Mouse (Mus musculus) lung, adult 2 months (tissue): Measurements from ENCODE around the gene Lrrc61.

Experiments used
- CTCF ChIP-seq: fragments of 200-500 bp; IDR thresholded peaks from 2 replicates; pipeline ENCODE4 v1.5.1; 2011; ENCODE audit warnings: mild to moderate bottlenecking, low read length, control low read depth; ENCODE audit not compliant: insufficient read depth
- POLR2A ChIP-seq: fragments of 200-500 bp; IDR thresholded peaks from 2 replicates; pipeline ENCODE4 v1.6.1; 2011; ENCODE audit warnings: low read depth, mild to moderate bottlenecking, control low read depth, low read length, borderline replicate concordance; ENCODE audit errors: extremely low read depth

DNA sequence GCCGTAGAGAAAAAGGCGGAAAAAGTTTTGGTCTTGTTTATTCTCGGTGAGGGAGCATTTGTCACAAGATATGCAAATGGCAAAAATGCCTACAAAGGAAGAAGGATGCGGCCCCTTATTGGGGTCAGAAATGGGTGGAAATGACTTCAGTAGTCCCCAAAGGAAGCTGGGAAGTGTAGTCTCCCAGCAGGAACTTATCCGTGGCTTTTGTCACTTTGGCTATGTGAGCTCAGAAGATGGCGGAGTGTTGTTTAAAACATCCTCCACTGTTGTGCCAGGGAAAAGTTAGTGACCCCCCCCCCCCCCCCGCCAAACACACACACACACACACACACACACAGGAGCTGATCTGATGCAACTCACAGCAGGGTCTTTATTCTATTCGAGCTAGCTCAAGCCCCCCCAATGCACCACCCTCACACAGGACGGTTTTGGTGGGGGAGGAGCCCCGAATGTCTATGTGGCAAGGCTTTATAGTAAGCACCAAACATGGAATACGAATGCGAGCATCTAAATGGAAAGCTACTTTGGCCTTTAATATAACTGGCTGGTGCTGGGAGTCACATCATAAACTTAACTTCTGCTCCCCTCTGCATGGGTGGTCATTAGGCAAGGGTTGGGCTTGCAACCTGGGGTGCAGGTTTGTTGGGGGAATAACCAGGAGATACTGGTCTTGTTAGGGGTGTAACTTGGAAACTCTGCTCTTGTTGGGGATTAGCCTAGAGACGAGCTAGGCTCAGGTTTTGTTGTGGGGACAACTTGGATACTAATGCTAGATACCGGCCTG is 701 bp downstream of the Lrrc61 start:
- TF ChIP-seq CTCF (no peak), POLR2A (peak; percentile 34; the same call in 1 of the 2 replicates)
